Mouse (Mus musculus) liver, embryonic 15.5 days (tissue): ENCODE measurements around the gene Col1a2. TPM values are rescaled to one million over a fixed set of nuclear protein-coding genes. Genes with fewer than 3 reads are reported as not detected.

Experiments used
- ATAC-seq: fragments of 200-750 bp; cut with Nextera tagmentation; 2 replicates; pipeline ENCODE4 v1.8.0; 2017; ENCODE audit warnings: moderate number of reproducible peaks, mild to moderate bottlenecking, moderate library complexity; ENCODE audit not compliant: insufficient read depth
- H3K27ac ChIP-seq: fragments of 300-500 bp; sonication (generic); replicated peaks from 2 replicates; pipeline ENCODE4 v1.5.1; 2015; ENCODE audit warnings: mild to moderate bottlenecking, inconsistent platforms
- H3K27me3 ChIP-seq: fragments of 300-500 bp; sonication (generic); 2 replicates; pipeline ENCODE4 v1.6.1; 2015; ENCODE audit warnings: mild to moderate bottlenecking, inconsistent platforms
- H3K36me3 ChIP-seq: fragments of 300-500 bp; sonication (generic); replicated peaks from 2 replicates; pipeline ENCODE4 v1.6.1; 2015; ENCODE audit warnings: moderate library complexity, mild to moderate bottlenecking, inconsistent platforms
- H3K4me1 ChIP-seq: fragments of 300-500 bp; sonication (generic); replicated peaks from 2 replicates; pipeline ENCODE4 v1.6.1; 2015; ENCODE audit warnings: inconsistent platforms
- H3K4me2 ChIP-seq: fragments of 300-500 bp; sonication (generic); 2 replicates; pipeline ENCODE4 v1.6.1; 2015; ENCODE audit warnings: moderate library complexity, mild to moderate bottlenecking, inconsistent platforms
- H3K4me3 ChIP-seq: fragments of 300-500 bp; sonication (generic); replicated peaks from 2 replicates; pipeline ENCODE4 v1.5.1; 2015; ENCODE audit warnings: mild to moderate bottlenecking, inconsistent platforms
- H3K9ac ChIP-seq: fragments of 300-500 bp; sonication (generic); 2 replicates; pipeline ENCODE4 v1.6.1; 2015; ENCODE audit warnings: moderate library complexity, mild to moderate bottlenecking, inconsistent platforms
- H3K9me3 ChIP-seq: fragments of 300-500 bp; sonication (generic); replicated peaks from 2 replicates; pipeline ENCODE4 v1.6.1; 2016; ENCODE audit warnings: inconsistent platforms
- WGBS: fragments of 180-500 bp; shearing (Covaris S2); methylation state at CpG from one replicate; pipeline ENCODE4 v1.1.7; 2015; ENCODE audit warnings: mixed read lengths; ENCODE audit not compliant: insufficient replicate concordance; 5-methylcytosine and 5-hydroxymethylcytosine counted together
- polyA plus RNA-seq: library from polyadenylated mRNA; unstranded; fragments of >200 nt; fragmentation: Nextera tagmentation; extraction: Ambion mirVana; gene quantifications from 2 replicates; pipeline ENCODE4 v1.2.1, GENCODE M21; 2015

Gene Col1a2
- polyA plus RNA-seq, 1 experiment from 2014 or later, result 46.2 TPM

- Histone ChIP-seq H3K4me2 (no peak overlapping the region), H3K27me3 (no peaks in the 10 kb centered on the region), H3K36me3 (no peaks in the 10 kb centered on the region), H3K9ac (no peak overlapping the region), H3K4me1 (no peaks in the 10 kb centered on the region), H3K4me3 (no peak overlapping the region), H3K27ac (no peak overlapping the region), H3K9me3 (no peaks in the 10 kb centered on the region)
- ATAC-seq, result no peak
- 37% methylated on average over 6 of the region's 6 CpGs for WGBS
These were observed 15.0 kb upstream of the Col1a2 start for GRCm38 (mm10) chr6:4489366-4490245.

DNA sequence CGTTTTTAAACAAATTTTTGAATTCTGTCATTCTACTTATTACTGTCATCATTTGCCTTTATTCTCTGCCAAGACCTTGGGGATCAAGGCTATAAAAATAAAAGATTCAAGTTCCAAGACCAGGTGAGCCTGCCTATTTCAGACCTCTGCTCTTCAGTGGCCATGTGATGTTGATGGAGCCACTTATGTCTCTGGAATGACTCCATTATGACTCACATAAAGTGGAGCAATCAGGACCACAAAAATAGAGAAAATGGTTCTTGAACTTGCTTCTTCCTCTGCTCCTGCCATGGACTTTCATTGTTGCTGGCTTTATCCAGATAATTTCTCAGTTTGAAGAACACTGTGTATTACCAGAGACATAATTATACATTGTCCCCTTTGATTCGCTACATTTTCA, 10.9 kb upstream of the Col1a2 start:
- Histone ChIP-seq H3K4me1 (no peaks in the 10 kb centered on the region), H3K27ac (no peak overlapping the region), H3K36me3 (no peaks in the 10 kb centered on the region), H3K9me3 (no peaks in the 10 kb centered on the region), H3K4me2 (no peak overlapping the region), H3K9ac (no peak overlapping the region), H3K4me3 (no peak overlapping the region), H3K27me3 (no peaks in the 10 kb centered on the region)
- ATAC-seq, result no peak
- 39% methylated on average over 2 of the region's 2 CpGs for WGBS

DNA sequence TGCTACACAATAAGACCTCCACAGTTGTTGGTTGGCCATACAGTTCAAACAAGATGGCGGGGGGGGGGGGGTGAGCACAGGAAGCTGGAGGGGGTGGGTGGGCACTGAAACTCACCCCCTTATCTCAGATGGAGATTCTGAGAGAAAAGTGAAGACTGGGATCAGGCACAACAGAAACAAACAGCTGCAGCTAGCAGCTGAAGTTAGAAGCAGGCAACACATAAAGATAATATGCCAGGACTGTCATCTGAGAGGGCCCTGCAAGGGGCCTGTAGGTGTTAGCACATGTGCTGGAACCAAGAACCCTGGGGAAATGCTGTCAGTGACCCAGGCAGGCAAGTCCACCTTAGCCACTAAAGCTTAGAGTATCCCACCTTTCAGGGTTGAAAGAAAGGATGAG, 8.2 kb upstream of the Col1a2 start:
- Histone ChIP-seq H3K27ac (no peak overlapping the region), H3K9me3 (no peaks in the 10 kb centered on the region), H3K4me3 (no peak overlapping the region), H3K4me2 (no peak overlapping the region), H3K36me3 (no peaks in the 10 kb centered on the region), H3K9ac (no peak overlapping the region), H3K4me1 (no peaks in the 10 kb centered on the region), H3K27me3 (no peaks in the 10 kb centered on the region)
- WGBS, result 36% methylated on average over 1 of the region's 1 CpGs
- no peak for ATAC-seq

- no peak overlapping the region for H3K27ac ChIP-seq
- 0% methylated on average over 1 of the region's 1 CpGs for whole genome bisulfite sequencing
These were observed 1.5 kb upstream of the Col1a2 start for GRCm38 (mm10) chr6:4503106-4503505.

DNA sequence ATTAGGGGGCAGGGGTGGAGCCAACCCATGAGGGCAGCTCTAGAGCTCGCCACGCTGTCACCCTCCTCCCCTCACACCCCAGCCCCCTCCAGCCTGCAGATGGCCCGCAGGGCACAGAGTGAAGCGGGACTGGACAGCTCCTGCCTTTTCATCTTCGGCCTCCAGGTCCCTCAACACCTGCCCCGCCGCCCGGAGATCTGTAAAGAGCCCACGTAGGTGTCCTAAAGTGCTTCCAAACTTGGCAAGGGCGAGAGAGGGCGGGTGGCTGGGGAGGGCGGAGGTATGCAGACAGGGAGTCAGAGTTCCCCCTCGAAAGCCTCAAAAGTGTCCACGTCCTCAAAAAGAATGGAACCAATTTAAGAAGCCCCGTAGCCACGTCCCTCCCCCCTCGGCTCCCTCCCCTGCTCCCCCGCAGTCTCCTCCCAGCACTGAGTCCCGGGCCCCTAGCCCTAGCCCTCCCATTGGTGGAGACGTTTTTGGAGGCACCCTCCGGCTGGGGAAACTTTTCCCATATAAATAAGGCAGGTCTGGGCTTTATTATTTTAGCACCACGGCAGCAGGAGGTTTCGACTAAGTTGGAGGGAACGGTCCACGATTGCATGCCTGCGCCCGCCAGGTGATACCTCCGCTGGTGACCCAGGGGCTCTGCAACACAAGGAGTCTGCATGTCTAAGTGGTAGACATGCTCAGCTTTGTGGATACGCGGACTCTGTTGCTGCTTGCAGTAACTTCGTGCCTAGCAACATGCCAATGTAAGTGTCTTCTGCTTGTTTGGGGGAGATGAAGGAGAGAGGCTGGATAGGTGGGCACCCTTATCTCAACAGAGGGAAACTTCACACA, 764 bp downstream of the Col1a2 start:
- no peak overlapping the region for H3K9ac ChIP-seq
- no peak overlapping the region for H3K27ac ChIP-seq
- no peak for ATAC-seq

More at GRCm38 (mm10) chr6:4503106-4503505, 1.5 kb upstream of the Col1a2 start:
- Histone ChIP-seq H3K27me3 (peaks cover 18% of the 10 kb centered on the region), H3K9me3 (no peaks in the 10 kb centered on the region), H3K4me2 (no peak overlapping the region), H3K9ac (no peak overlapping the region), H3K4me1 (0 out of 2 replicates have a peak, but pooled peaks cover 4% of the 10 kb centered on the region), H3K4me3 (no peak overlapping the region), H3K36me3 (no peaks in the 10 kb centered on the region)
- ATAC-seq, result no peak

GRCm38 (mm10) chr6:4506106-4506505, 1.5 kb downstream of the Col1a2 start:
- Histone ChIP-seq H3K9ac (no peak overlapping the region), H3K36me3 (no peaks in the 10 kb centered on the region), H3K27ac (no peak overlapping the region), H3K4me2 (peak overlapping the region; percentile 59), H3K4me1 (0 out of 2 replicates have a peak, but pooled peaks cover 4% of the 10 kb centered on the region), H3K27me3 (peaks cover 18% of the 10 kb centered on the region), H3K9me3 (no peaks in the 10 kb centered on the region), H3K4me3 (peak overlapping the region; percentile 32)
- no peak for ATAC-seq
- 9% methylated on average over 11 of the region's 11 CpGs for WGBS

More for the DNA sequence above, 764 bp downstream of the Col1a2 start:
- H3K27me3 ChIP-seq, result peaks cover 18% of the 10 kb centered on the region
- H3K4me3 ChIP-seq, result peak overlapping the region; percentile 32
- 2% methylated on average over 31 of the region's 31 CpGs for WGBS
- H3K36me3 ChIP-seq, result no peaks in the 10 kb centered on the region
- H3K4me2 ChIP-seq, result peak overlapping the region; percentile 59
- no peaks in the 10 kb centered on the region for H3K9me3 ChIP-seq
- 0 out of 2 replicates have a peak, but pooled peaks cover 4% of the 10 kb centered on the region for H3K4me1 ChIP-seq

DNA sequence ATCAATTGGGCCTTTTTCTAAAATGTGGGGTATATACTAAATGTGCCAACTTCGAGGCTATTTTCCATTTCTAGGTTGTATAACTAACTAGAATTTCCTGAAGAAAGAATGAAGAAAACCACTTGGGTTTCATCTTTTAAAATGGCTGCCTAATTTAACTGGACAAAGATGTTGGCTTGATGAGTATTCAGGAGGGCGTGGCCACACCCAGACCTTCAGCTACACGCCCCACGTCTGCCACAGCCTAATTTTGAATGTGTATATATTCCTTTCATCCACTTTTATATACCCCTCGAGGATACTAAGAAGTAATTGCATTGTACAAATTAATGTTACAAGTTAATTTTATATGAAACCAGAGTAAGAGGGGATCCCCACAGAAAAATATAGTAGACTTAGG, 2.2 kb downstream of the Col1a2 start:
- Histone ChIP-seq H3K27me3 (peaks cover 18% of the 10 kb centered on the region), H3K9ac (no peak overlapping the region), H3K4me2 (no peak overlapping the region), H3K4me1 (0 out of 2 replicates have a peak, but pooled peaks cover 4% of the 10 kb centered on the region), H3K27ac (no peak overlapping the region), H3K36me3 (no peaks in the 10 kb centered on the region), H3K4me3 (no peak overlapping the region), H3K9me3 (no peaks in the 10 kb centered on the region)
- WGBS, result 48% methylated on average over 5 of the region's 5 CpGs
- ATAC-seq, result no peak

GRCm38 (mm10) chr6:4507323-4507722, 2.7 kb downstream of the Col1a2 start:
- H3K9ac ChIP-seq, result no peak overlapping the region

GRCm38 (mm10) chr6:4508279-4508678, 3.7 kb downstream of the Col1a2 start:
- WGBS, result 59% methylated on average over 4 of the region's 4 CpGs
- Histone ChIP-seq H3K27me3 (peaks cover 18% of the 10 kb centered on the region), H3K4me2 (no peak overlapping the region), H3K27ac (no peak overlapping the region), H3K9me3 (no peaks in the 10 kb centered on the region), H3K4me3 (no peak overlapping the region), H3K4me1 (0 out of 2 replicates have a peak, but pooled peaks cover 4% of the 10 kb centered on the region), H3K36me3 (no peaks in the 10 kb centered on the region), H3K9ac (no peak overlapping the region)
- no peak for ATAC-seq

More at GRCm38 (mm10) chr6:4507323-4507722, 2.7 kb downstream of the Col1a2 start:
- H3K4me3 ChIP-seq, result no peak overlapping the region
- ATAC-seq, result no peak
- WGBS, result 53% methylated on average over 1 of the region's 1 CpGs
- H3K4me2 ChIP-seq, result no peak overlapping the region
- H3K4me1 ChIP-seq, result 0 out of 2 replicates have a peak, but pooled peaks cover 4% of the 10 kb centered on the region
- H3K9me3 ChIP-seq, result no peaks in the 10 kb centered on the region
- H3K27ac ChIP-seq, result no peak overlapping the region
- peaks cover 18% of the 10 kb centered on the region for H3K27me3 ChIP-seq
- H3K36me3 ChIP-seq, result no peaks in the 10 kb centered on the region

DNA sequence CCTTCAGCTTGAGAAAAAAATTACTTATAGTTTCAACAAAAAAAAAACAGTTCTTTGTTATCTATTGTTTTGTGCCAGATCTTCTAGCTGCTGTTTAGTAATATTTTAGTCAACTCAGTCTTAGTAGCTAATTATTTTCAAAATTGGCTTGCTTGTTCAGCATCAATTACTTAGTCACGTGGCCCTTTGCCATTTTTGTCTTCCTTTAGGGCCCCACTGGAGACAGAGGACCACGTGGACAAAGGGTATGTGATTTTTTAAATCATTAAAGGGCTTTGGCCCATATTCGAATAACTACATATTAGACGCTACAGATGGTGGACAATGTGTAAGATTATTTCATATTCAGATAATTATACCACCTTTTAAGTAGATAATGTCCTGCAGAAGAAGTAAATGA, 4.8 kb downstream of the Col1a2 start:
- no peak overlapping the region for H3K4me2 ChIP-seq
- 55% methylated on average over 4 of the region's 4 CpGs for WGBS
- no peak for ATAC-seq
- 0 out of 2 replicates have a peak, but pooled peaks cover 4% of the 10 kb centered on the region for H3K4me1 ChIP-seq
- H3K9me3 ChIP-seq, result no peaks in the 10 kb centered on the region
- no peak overlapping the region for H3K4me3 ChIP-seq
- H3K27ac ChIP-seq, result no peak overlapping the region
- no peaks in the 10 kb centered on the region for H3K36me3 ChIP-seq
- peaks cover 15% of the 10 kb centered on the region for H3K27me3 ChIP-seq
- H3K9ac ChIP-seq, result no peak overlapping the region

DNA sequence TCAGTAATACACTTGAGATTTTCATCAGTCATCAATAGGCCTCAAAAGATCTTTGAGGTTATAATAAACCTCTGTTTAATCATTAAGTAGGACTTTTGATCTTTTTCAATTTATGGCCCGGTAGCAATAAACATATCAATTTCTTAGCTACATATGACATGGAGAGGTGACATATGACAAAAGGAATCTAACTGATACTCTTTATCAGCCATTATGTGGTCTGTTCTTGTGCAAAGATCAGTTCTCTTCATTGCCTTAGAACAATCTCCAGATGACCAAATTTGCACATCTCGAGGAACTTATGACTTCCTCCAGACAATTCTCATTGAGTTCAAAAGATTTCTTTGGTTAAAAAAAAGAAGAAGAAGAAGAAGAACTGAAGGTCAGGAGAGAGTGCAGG, 10.1 kb downstream of the Col1a2 start:
- Histone ChIP-seq H3K36me3 (no peaks in the 10 kb centered on the region), H3K27me3 (no peaks in the 10 kb centered on the region), H3K4me3 (no peak overlapping the region), H3K4me1 (no peaks in the 10 kb centered on the region), H3K9me3 (no peaks in the 10 kb centered on the region), H3K4me2 (no peak overlapping the region), H3K27ac (no peak overlapping the region), H3K9ac (no peak overlapping the region)
- WGBS, result 55% methylated on average over 2 of the region's 2 CpGs
- ATAC-seq, result no peak
